Mouse (Mus musculus): Measurements from ENCODE around the gene Ntng2. TPM values are rescaled to one million over a fixed set of nuclear protein-coding genes. Genes with fewer than 3 reads are reported as not detected.

The Ntng2 gene
- polyA plus RNA-seq, 1 experiment, result 6.0 TPM

DNA sequence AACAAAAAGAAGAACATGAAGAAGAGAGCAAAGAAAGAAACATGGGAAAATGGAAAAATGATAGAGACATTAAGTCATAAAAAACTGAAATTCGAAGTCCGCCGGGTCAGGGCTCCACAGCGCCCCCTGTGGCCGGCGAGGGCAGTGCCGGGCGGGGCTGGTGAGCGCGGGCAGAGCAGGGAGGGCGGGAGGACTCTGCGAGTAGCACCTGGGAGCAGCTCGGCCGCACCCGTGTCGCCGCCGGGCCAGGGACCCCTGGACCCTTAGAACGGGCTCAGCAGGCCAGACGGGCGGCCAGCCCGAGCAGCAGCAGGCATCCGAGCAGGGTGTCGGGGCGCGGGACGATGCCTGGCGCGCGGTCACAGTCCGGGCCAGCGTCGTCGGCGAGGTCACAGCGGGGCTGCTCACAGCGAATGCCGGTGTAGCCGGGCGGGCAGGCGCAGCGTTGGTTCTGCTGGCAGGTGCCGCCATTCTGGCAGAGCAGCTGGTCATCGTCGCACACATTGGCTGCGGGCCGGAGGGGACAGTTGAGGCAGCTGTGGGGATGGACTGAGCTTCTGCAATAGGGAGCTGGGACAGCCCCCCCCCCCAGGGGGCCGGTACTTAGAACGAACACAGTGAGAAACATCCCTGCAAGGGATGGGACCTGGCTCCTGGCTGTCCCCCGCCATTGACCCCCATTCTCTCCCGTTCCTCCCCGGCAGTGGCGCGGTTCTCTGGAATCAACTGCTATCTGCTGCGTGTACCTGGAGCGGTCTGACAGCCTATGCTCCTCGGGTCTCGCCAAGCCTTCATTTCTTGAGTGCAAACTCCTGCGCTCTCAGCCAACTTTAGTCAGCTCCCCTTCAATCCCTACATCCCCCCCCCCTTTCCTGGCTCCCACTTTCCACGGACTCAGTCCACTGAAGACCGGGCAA is 58.0 kb downstream of the Ntng2 start:
- peak; percentile 16 for DNase-seq (ENCODE audit: low read depth, low spot score)
- WGBS, result 3% methylated on average over 61 of the region's 61 CpGs

- DNase-seq (ENCODE audit: low read depth, low spot score), result no peak
- 25% methylated on average over 16 of the region's 16 CpGs for WGBS
Observed at GRCm38 (mm10) chr2:29193819-29194546, 58.8 kb downstream of the Ntng2 start.

DNA sequence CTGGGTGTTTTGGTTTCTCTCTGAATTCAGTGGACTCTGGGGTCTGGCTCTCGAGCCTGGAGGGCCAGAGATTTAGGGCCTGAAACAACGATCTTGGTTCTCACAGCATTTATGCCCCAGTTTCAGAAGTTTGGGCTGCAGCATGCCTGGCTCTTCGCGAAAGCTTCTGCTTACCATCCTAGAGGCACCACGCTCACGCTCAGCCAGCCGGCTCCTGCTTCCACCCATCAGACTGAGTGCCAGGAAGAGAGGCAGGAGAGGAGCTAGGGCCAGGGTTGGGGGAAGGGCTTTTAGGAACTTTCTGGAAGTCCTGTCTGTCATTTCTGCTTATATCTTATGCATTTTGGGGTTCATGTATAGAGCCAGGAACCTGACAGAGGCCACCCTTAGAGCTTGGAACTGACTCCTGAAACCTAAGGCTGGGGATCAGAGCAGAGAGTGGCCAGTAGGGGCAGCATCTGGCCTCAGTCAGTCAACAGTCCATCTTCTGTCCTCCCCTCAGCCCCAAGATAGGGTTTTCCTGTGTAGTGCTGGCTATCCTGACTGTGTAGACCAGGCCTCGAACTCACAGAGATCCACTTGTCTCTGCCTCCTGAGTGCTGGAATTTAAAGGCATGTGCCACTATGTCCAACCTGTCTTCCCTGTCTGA is 60.1 kb downstream of the Ntng2 start:
- DNase-seq (ENCODE audit: low read depth, low spot score), result no peak
- 84% methylated on average over 8 of the region's 8 CpGs for WGBS

DNA sequence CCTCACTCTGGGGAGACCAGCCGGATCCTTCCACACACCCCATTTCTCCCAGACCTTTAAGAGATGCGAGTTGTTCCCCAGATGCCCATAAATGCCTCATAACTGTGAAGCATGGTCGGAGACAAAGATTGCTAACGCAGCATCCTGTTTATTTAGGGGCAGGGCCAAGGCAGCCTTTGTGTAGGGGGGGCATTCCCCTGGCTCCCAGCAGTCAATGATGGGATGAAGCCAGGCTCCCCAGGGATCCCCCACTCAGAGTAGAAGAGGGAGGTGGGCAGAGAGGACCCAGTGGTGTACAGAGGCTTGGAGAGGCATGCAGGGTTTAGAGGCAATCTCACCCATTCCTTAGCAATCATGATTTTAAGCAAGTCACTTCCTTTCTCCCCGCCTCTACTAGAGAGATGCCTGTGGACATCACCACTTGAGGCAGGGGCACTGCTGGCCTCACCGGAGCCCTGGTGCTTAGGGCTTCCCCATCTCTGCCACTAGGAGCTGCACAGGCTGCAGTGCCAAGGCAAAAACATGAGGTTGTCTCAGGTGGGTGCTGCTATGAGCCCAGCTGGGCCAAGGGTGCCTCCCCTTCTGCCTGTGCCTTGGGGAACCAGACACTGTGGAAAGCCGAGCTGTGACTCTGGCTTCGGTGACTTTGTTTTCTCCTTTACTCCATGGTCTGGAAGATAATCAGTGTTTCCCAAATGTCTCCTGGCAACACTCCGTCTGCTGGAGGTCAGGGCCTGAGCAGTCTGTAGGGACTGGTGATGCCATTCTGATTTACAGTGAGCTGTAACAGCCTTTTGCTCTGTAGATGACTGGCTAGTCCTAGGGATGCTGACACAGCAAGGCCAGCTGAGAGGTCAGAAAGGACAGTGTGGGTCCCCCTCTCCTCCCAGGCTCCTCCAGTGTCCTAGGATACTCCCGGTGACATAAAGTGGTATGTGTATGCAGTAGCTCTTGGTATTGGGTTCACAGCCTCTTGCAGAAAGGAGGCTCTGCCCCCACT is 61.3 kb downstream of the Ntng2 start:
- WGBS, result 48% methylated on average over 10 of the region's 10 CpGs

DNA sequence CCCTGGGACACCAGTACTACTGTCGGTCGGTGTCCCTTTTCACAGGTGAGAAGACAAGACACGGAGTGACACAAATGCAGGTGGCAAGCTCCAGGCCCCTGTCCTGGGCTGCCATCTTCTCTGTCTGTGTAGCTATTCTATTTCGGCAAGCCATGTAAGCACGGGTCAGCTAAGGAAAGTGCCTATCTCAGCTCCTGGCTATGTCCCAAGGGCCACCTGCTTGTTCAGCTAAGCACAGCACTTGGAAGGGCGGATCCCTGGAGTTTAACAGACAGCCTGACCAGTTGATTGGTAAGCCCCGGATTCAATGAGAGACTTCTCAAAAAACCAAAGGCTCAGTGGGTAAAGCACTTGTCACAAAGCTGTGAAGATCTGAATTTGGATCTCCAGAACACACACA is 62.4 kb downstream of the Ntng2 start:
- DNase-seq (ENCODE audit: low read depth, low spot score), result no peak
- WGBS, result 75% methylated on average over 7 of the region's 7 CpGs

More for the DNA sequence above, 61.3 kb downstream of the Ntng2 start:
- no peak for DNase-seq (ENCODE audit: low read depth, low spot score)

DNA sequence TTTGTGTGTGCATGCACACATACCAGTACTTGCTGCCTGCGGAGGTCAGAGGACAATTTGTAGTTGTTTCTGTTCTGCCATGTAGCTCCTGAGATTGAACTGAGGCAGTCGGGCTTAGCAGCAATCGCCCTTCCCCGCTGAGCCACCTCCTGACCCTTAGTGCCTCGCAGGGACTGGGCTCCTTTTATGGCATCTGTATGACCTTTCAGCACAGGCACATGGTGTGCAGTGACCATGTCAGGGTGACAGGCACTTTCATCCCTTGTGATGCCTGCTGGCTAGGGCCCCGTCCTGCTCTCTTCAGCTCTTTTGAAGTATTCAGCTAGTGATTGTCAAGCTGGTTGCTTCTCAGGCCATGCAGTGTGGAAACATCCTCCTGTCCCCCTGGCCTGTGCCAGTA is 66.6 kb downstream of the Ntng2 start:
- DNase-seq (ENCODE audit: low read depth, low spot score), result no peak
- WGBS, result 58% methylated on average over 6 of the region's 6 CpGs

- WGBS, result 64% methylated on average over 6 of the region's 6 CpGs
- no peak for DNase-seq (ENCODE audit: low read depth, low spot score)
Observed at GRCm38 (mm10) chr2:29183266-29183924, 69.4 kb downstream of the Ntng2 start.

DNA sequence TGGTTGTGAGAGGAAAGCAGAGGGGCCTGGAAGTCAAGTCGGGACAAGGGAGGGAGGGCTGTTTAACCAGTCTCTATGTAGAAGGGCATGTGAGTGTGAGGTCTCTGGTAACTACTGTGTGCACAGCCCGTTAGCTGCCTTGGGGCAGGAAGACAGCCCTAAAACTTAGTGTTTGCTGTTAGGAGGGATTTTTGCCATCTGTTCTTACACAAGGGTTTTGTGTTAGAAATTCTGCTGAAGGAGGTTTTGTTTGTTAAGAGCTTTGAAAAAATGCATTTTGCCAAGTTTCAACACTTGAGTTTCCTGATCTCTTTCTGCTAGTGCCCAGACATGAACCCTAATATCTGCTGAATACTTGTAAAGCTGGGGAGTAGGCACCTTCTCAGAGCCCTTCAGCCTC is 71.7 kb downstream of the Ntng2 start:
- 71% methylated on average over 2 of the region's 2 CpGs for WGBS
- no peak for DNase-seq (ENCODE audit: low read depth, low spot score)

- 81% methylated on average over 4 of the region's 4 CpGs for WGBS
- no peak for DNase-seq (ENCODE audit: low read depth, low spot score)
Observed at GRCm38 (mm10) chr2:29179810-29180209, 73.0 kb downstream of the Ntng2 start.

GRCm38 (mm10) chr2:29174887-29175286 is 77.9 kb downstream of the Ntng2 start:
- peak; percentile 25 for DNase-seq (ENCODE audit: low read depth, low spot score)

GRCm38 (mm10) chr2:29168067-29168466 is 84.7 kb downstream of the Ntng2 start:
- WGBS, result 90% methylated on average over 5 of the region's 5 CpGs
- DNase-seq (ENCODE audit: low read depth, low spot score), result no peak

More at GRCm38 (mm10) chr2:29174887-29175286, 77.9 kb downstream of the Ntng2 start:
- 47% methylated on average over 3 of the region's 3 CpGs for WGBS

DNA sequence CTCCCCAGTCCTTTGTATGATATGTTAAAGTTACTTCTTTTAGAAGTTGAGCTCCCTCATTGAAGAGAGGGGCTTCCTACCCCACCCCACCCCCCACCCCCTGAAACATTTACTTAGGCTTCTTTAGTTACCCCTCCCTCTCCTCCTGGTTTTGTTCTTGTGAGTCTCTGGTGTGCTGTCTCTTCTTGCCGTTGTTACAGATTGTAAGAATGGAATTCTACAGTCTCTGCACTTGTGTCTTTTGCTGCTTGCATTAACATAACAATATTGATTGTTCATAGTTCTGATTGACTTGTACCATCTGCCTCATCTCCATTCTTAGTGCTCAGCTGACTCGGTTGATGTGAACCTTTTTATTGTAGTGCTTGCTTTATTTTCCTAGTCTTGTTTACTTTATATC is 100.9 kb downstream of the Ntng2 start:
- DNase-seq (ENCODE audit: low read depth, low spot score), result no peak
- WGBS, result 55% methylated on average over 2 of the region's 2 CpGs

Other genes starting within 250 kb of the Ntng2 start
- 0.04 and 0.43 TPM in 2 replicates for gene Cfap77, start 197.9 kb downstream of the Ntng2 start, polyA plus RNA-seq (2012; rRNA removed)
- gene Ttf1, start 192.7 kb downstream of the Ntng2 start, polyA plus RNA-seq (2012; rRNA removed), result 5.0 and 6.8 TPM in 2 replicates
- gene Setx, start 128.8 kb downstream of the Ntng2 start, polyA plus RNA-seq (2012; rRNA removed), result 2.1 and 4.5 TPM in 2 replicates
- 35.5 and 39.0 TPM in 2 replicates for gene Med27, start 93.8 kb upstream of the Ntng2 start, polyA plus RNA-seq (2012; rRNA removed)

All from large intestine, adult 2 months (tissue).